18 mouse cellular contexts compared by ENCODE assay signal in genomic region chr12:85771356-85771755, GRCm38 (mm10). TPM values are rescaled to one million over a fixed set of nuclear protein-coding genes. Genes with fewer than 3 reads are reported as not detected.
A peak's percentile ranks its signal among the peaks of the same experiment; 100 is the strongest.
DNase-seq lines count a peak whose midpoint lies in the region; ATAC-seq lines count a peak whose summit lies in the region.
"Had no signal": no experiment of that assay in that cellular context is flagged by ENCODE, and none has a peak within 500 bp of the region (broad histone marks: within the 10 kb centered on the region; RNA-seq: fewer than 3 reads in every experiment).

No protein-coding gene starts in this region.

- H3K4me2 ChIP-seq in heart, embryonic 12.5 days, result no peak overlapping the region
- H3K4me2 ChIP-seq in forebrain, embryonic 12.5 days, result no peak overlapping the region
- H3K4me2 ChIP-seq: embryonic facial prominence, embryonic 13.5 days; forebrain, embryonic 15.5 days; hindbrain, embryonic 14.5 days; limb, embryonic 12.5 days; midbrain, embryonic 13.5 days; neural tube, embryonic 13.5 days had no signal

- no peaks in the 10 kb centered on the region for H3K36me3 ChIP-seq in heart, embryonic 12.5 days
- H3K36me3 ChIP-seq in forebrain, embryonic 12.5 days (replicated peaks), result no peaks in the 10 kb centered on the region
- H3K36me3 ChIP-seq: embryonic facial prominence, embryonic 13.5 days; forebrain, embryonic 15.5 days; limb, embryonic 12.5 days; midbrain, embryonic 13.5 days; neural tube, embryonic 13.5 days had no signal

- H3K9me3 ChIP-seq in heart, embryonic 12.5 days (replicated peaks), result peaks cover 4% of the 10 kb centered on the region; the same call in 1 of the 2 replicates
- 0 out of 2 replicates have a peak, but pooled peaks cover 5% of the 10 kb centered on the region for H3K9me3 ChIP-seq in forebrain, embryonic 12.5 days
- H3K9me3 ChIP-seq: embryonic facial prominence, embryonic 13.5 days; forebrain, embryonic 15.5 days; neural tube, embryonic 13.5 days had no signal

- H3K4me1 ChIP-seq in heart, embryonic 12.5 days (replicated peaks), result peaks cover 3% of the 10 kb centered on the region
- no peaks in the 10 kb centered on the region for H3K4me1 ChIP-seq in forebrain, embryonic 12.5 days
- H3K4me1 ChIP-seq: embryonic facial prominence, embryonic 13.5 days; forebrain, embryonic 15.5 days; limb, embryonic 12.5 days; midbrain, embryonic 13.5 days; neural tube, embryonic 13.5 days had no signal

- no peak for ATAC-seq in heart, embryonic 12.5 days (ENCODE audit: insufficient number of reproducible peaks, low FRiP score)
- no peak for ATAC-seq in forebrain, embryonic 12.5 days (ENCODE audit: low FRiP score)
- ATAC-seq: forebrain, embryonic 15.5 days; liver, postnatal 0 days; midbrain, embryonic 13.5 days had no signal

- WGBS in heart, embryonic 12.5 days, result 56% methylated on average over 3 of the region's 3 CpGs
- WGBS in forebrain, embryonic 12.5 days, result 87% methylated on average over 3 of the region's 3 CpGs

- 0 out of 2 replicates have a peak, but pooled peaks cover 3% of the 10 kb centered on the region for H3K27me3 ChIP-seq in heart, embryonic 12.5 days (replicated peaks)
- peaks cover 2% of the 10 kb centered on the region; the same call in 1 of the 2 replicates for H3K27me3 ChIP-seq in forebrain, embryonic 12.5 days
- H3K27me3 ChIP-seq: embryonic facial prominence, embryonic 13.5 days; forebrain, embryonic 15.5 days; limb, embryonic 12.5 days; midbrain, embryonic 13.5 days; neural tube, embryonic 13.5 days had no signal

- intact Hi-C loops in gastrocnemius, postnatal 36 days (cut with DNase I), result no loop called here

- no peak overlapping the region for H3K4me3 ChIP-seq in heart, embryonic 12.5 days
- H3K4me3 ChIP-seq in forebrain, embryonic 12.5 days (replicated peaks), result no peak overlapping the region
- H3K4me3 ChIP-seq: embryonic facial prominence, embryonic 13.5 days; forebrain, embryonic 15.5 days; limb, embryonic 12.5 days; midbrain, embryonic 13.5 days; neural tube, embryonic 13.5 days had no signal

- H3K9ac ChIP-seq in heart, embryonic 12.5 days, result no peak overlapping the region
- no peak overlapping the region for H3K9ac ChIP-seq in forebrain, embryonic 12.5 days
- H3K9ac ChIP-seq: embryonic facial prominence, embryonic 13.5 days; forebrain, embryonic 15.5 days; hindbrain, embryonic 14.5 days; limb, embryonic 12.5 days; liver, postnatal 0 days; midbrain, embryonic 13.5 days; neural tube, embryonic 13.5 days had no signal

- DNase-seq in heart, adult 18-20 months, result peak; percentile 30 to 49
- peak; percentile 21 for DNase-seq in adipocyte (ENCODE audit: low spot score)
- peak; percentile 24 to 27 for DNase-seq in gastrocnemius, postnatal 36 days
- DNase-seq in lung, postnatal 10 days, result peak; percentile 53
- no peak for DNase-seq in adrenal gland, postnatal 25 days
- no peak for DNase-seq in cerebellum, adult 18-20 months
- DNase-seq: cerebellum, adult 9-10 months; liver, postnatal 0 days; right cerebral cortex, adult 18-20 months had no signal

- no peak overlapping the region for H3K27ac ChIP-seq in heart, embryonic 12.5 days (ENCODE audit: poor library complexity, severe bottlenecking)
- H3K27ac ChIP-seq in forebrain, embryonic 12.5 days, result no peak overlapping the region
- H3K27ac ChIP-seq: embryonic facial prominence, embryonic 13.5 days; forebrain, embryonic 15.5 days; hindbrain, embryonic 14.5 days; limb, embryonic 12.5 days; midbrain, embryonic 13.5 days; neural tube, embryonic 13.5 days had no signal

RNA-seq across cellular contexts. Expression of gene Flvcr2, which starts 25.0 kb away (rescaled TPM):
- total RNA-seq in heart, adult 18-20 months (2021), result 1 to 10 TPM; 2.2 to 3.2 TPM
- polyA plus RNA-seq in heart, embryonic 12.5 days (2016; fragmentation: Nextera tagmentation; extraction: Ambion mirVana), result 6.8 and 7.1 TPM in 2 replicates
- total RNA-seq in gastrocnemius, postnatal 36 days (2021), result under 1 TPM; 0.33 to 0.69 TPM
- polyA plus RNA-seq in forebrain, embryonic 12.5 days (2016; fragmentation: Nextera tagmentation; extraction: Ambion mirVana), result 1.4 and 1.5 TPM in 2 replicates
- total RNA-seq in adrenal gland, postnatal 25 days (2021), result 3.4 and 4.8 TPM in 2 replicates
- total RNA-seq: MEL had no signal

RNA-seq across cellular contexts. Expression of gene Erg28, which starts 53.0 kb away (rescaled TPM):
- total RNA-seq in heart, adult 18-20 months (2021), result 1 to 10 TPM; 4.7 to 8.0 TPM
- polyA plus RNA-seq in heart, embryonic 12.5 days (2016; fragmentation: Nextera tagmentation; extraction: Ambion mirVana), result 80.6 and 81.3 TPM in 2 replicates
- total RNA-seq in gastrocnemius, postnatal 36 days (2021), result 1 to 10 TPM; 2.7 to 3.9 TPM
- 97.7 and 104 TPM in 2 replicates for polyA plus RNA-seq in forebrain, embryonic 12.5 days (2016; fragmentation: Nextera tagmentation; extraction: Ambion mirVana)
- total RNA-seq in adrenal gland, postnatal 25 days (2021), result 53.8 and 60.0 TPM in 2 replicates

RNA-seq across cellular contexts. Expression of gene Ttll5, which starts 53.1 kb away (rescaled TPM):
- total RNA-seq in heart, adult 18-20 months (2021), result 10 to 100 TPM; 13.2 to 15.8 TPM
- 13.6 and 15.2 TPM in 2 replicates for polyA plus RNA-seq in heart, embryonic 12.5 days (2016; fragmentation: Nextera tagmentation; extraction: Ambion mirVana)
- total RNA-seq in gastrocnemius, postnatal 36 days (2021), result 1 to 10 TPM; 5.5 to 6.1 TPM
- polyA plus RNA-seq in forebrain, embryonic 12.5 days (2016; fragmentation: Nextera tagmentation; extraction: Ambion mirVana), result 12.3 and 17.3 TPM in 2 replicates
- total RNA-seq in adrenal gland, postnatal 25 days (2021), result 25.1 and 29.1 TPM in 2 replicates

Comparison
In these comparisons a context has a peak if more than half of its experiments do, and no peak if none do; other contexts are left out.
1. DNase-seq: peak in heart, adult 18-20 months (2 of 2), adipocyte (single experiment), gastrocnemius, postnatal 36 days (2 of 2) and lung, postnatal 10 days (single experiment); none in adrenal gland, postnatal 25 days (single experiment) and cerebellum, adult 18-20 months (0 of 2).